Mouse (Mus musculus) hindbrain, embryonic 15.5 days (tissue): ENCODE measurements around the gene Kcnab2. TPM values are rescaled to one million over a fixed set of nuclear protein-coding genes. Genes with fewer than 3 reads are reported as not detected.

ENCODE experiments used
- ATAC-seq: fragments of 200-750 bp; cut with Nextera tagmentation; 2 replicates; pipeline ENCODE4 v1.8.0; 2017; ENCODE audit warnings: low read depth, moderate number of reproducible peaks, moderate TSS enrichment; ENCODE audit not compliant: low FRiP score
- H3K27ac ChIP-seq: fragments of 300-500 bp; sonication (generic); replicated peaks from 2 replicates; pipeline ENCODE4 v1.5.1; 2015; ENCODE audit warnings: mild to moderate bottlenecking, inconsistent platforms
- H3K27me3 ChIP-seq: fragments of 300-500 bp; sonication (generic); 2 replicates; pipeline ENCODE4 v1.6.1; 2015; ENCODE audit warnings: control low read depth, inconsistent platforms
- H3K36me3 ChIP-seq: fragments of 300-500 bp; sonication (generic); 2 replicates; pipeline ENCODE4 v1.6.1; 2015; ENCODE audit warnings: control low read depth, inconsistent platforms
- H3K4me1 ChIP-seq: fragments of 300-500 bp; sonication (generic); replicated peaks from 2 replicates; pipeline ENCODE4 v1.6.1; 2015; ENCODE audit warnings: control low read depth, inconsistent platforms
- H3K4me2 ChIP-seq: fragments of 300-500 bp; sonication (generic); 2 replicates; pipeline ENCODE4 v1.6.1; 2015; ENCODE audit warnings: moderate library complexity, mild to moderate bottlenecking, inconsistent platforms
- H3K4me3 ChIP-seq: fragments of 300-500 bp; sonication (generic); 2 replicates; pipeline ENCODE4 v1.5.1; 2015; ENCODE audit warnings: mild to moderate bottlenecking, inconsistent platforms
- H3K9ac ChIP-seq: fragments of 300-500 bp; sonication (generic); 2 replicates; pipeline ENCODE4 v1.6.1; 2015; ENCODE audit warnings: inconsistent platforms
- H3K9me3 ChIP-seq: fragments of 300-500 bp; sonication (generic); 2 replicates; pipeline ENCODE4 v1.6.1; 2016; ENCODE audit warnings: control low read depth, inconsistent platforms
- WGBS: fragments of 180-500 bp; shearing (Covaris S2); methylation state at CpG from one replicate; pipeline ENCODE4 v1.1.7; 2015; 5-methylcytosine and 5-hydroxymethylcytosine counted together
- polyA plus RNA-seq: library from polyadenylated mRNA; unstranded; fragments of >200 nt; fragmentation: Nextera tagmentation; extraction: Ambion mirVana; gene quantifications from 2 replicates; pipeline ENCODE4 v1.2.1, GENCODE M21; 2015

Kcnab2 gene
- polyA plus RNA-seq, 1 experiment from 2014 or later, result 30.8 TPM

DNA sequence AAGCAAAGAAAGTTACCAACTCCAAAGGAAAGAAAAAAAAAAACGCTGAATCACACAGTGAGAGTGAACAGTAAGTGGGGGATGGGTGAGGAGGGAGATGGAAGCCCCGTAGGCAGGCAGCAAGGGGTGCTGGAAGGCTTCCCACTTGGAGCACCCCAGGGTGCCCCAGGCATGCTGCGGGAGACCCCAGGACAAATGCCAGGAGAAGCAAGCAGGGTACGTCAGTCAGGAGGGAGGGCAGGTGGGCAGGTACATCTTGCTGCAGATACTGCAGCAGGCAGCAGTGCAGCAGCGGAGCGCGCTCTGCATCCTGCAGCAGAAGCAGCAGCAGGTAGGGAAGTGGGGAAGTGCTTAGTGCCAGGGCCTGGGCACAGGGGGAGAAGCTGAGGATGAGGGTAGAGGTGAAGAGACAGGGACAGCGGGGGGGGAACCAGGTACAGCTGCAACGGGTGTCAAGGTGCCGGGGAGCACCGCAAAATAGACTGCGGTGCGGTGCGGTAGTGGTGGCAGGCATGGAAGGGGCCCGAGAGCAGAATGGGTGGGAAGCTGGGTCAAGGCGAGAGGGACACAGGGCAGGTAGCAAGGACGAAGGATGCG is 1.1 kb downstream of the Kcnab2 start, which contains the start of gene Nphp4:
TSS of gene Nphp4 (plus strand) at position 280 of the 597 bp plus-strand sequence.
- 3% methylated on average over 18 of the region's 18 CpGs for WGBS
- H3K27ac ChIP-seq, result peak within 1 kb of the TSS; percentile 94
- no peaks in the 10 kb centered on the region for H3K27me3 ChIP-seq
- H3K9ac ChIP-seq, result peak within 1 kb of the TSS; percentile 78
- peaks cover 31% of the 10 kb centered on the region for H3K4me1 ChIP-seq
- ATAC-seq, result no peak
- peak within 1 kb of the TSS; percentile 75 for H3K4me3 ChIP-seq
- H3K4me2 ChIP-seq, result peak within 1 kb of the TSS; percentile 80
- 0 out of 2 replicates have a peak, but pooled peaks cover 3% of the 10 kb centered on the region for H3K36me3 ChIP-seq
- no peaks in the 10 kb centered on the region for H3K9me3 ChIP-seq

DNA sequence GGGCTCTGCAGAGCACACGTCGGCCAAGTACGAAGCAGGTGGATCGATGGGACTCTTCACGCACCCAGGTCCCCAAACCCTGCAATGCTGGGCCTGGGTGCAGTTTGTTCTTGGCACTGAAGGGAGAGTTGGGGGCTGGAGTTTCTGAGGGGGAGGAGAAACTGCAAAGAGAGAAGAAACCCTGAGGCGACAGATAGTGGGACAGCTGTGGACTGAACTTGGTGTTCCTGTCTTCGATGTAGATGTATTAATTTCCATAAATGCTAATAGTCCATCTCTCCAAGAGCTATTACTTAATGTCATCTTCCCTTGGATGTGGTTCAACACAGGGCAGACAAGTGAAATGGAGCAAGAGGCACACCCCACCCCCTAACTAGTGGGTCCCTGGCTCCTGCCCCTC is 1.7 kb downstream of the Kcnab2 start:
- Histone ChIP-seq H3K9ac (no peak overlapping the region), H3K4me1 (peaks cover 31% of the 10 kb centered on the region), H3K27me3 (no peaks in the 10 kb centered on the region), H3K4me2 (peak overlapping the region; percentile 80), H3K4me3 (peak overlapping the region; percentile 75), H3K27ac (no peak overlapping the region), H3K36me3 (0 out of 2 replicates have a peak, but pooled peaks cover 3% of the 10 kb centered on the region), H3K9me3 (no peaks in the 10 kb centered on the region)
- WGBS, result 83% methylated on average over 7 of the region's 7 CpGs
- ATAC-seq, result no peak

DNA sequence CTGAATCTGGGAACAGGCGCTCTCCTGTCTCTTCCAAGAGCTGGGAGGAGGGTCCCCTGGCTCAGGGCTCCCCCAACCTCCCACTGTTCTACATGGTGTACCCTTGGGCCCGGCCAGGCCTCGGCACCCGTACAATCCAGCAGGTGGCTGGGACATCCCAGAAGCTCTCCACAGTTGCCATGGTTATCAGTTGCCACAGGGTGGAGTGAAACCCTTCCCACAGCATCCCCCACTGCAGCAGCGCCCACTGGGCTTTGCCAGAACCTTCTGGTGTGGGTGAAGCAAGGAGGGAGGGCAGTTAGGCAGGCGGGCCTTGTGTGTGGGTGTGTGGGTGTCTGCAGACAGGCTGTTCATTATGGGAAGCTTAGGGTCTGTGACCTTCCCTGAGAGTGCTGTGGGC is 9.7 kb downstream of the Kcnab2 start:
- no peak for ATAC-seq
- Histone ChIP-seq H3K27ac (no peak overlapping the region), H3K9ac (no peak overlapping the region), H3K4me2 (no peak overlapping the region), H3K36me3 (0 out of 2 replicates have a peak, but pooled peaks cover 1% of the 10 kb centered on the region), H3K27me3 (no peaks in the 10 kb centered on the region), H3K4me3 (no peak overlapping the region), H3K9me3 (no peaks in the 10 kb centered on the region), H3K4me1 (peaks cover 5% of the 10 kb centered on the region; the same call in 1 of the 2 replicates)
- 75% methylated on average over 6 of the region's 6 CpGs for WGBS

DNA sequence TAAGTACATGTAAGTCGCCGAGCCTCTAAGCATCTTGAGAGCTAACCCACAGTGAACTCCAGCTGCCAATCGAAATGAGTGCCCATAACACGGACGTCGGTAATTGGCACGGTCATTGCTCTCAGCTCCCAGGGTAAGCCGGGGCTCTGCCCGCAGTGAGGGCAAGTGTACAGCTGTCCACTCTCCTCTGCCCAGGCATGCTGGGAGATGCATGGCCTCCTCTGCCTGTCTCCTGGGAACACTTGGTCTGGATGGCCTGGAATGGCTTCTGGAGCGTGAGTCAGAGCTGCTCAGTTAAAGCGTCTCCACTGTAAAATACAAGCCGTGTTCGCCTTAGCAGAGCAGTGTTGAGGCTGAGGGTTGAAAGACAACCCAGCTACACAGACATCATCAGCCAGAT is 11.1 kb downstream of the Kcnab2 start:
- no peak overlapping the region for H3K4me3 ChIP-seq
- peaks cover 5% of the 10 kb centered on the region; the same call in 1 of the 2 replicates for H3K4me1 ChIP-seq
- 81% methylated on average over 13 of the region's 13 CpGs for WGBS
- H3K27ac ChIP-seq, result no peak overlapping the region
- H3K9ac ChIP-seq, result no peak overlapping the region
- ATAC-seq, result no peak
- H3K36me3 ChIP-seq, result no peaks in the 10 kb centered on the region
- H3K4me2 ChIP-seq, result no peak overlapping the region
- H3K27me3 ChIP-seq, result no peaks in the 10 kb centered on the region
- H3K9me3 ChIP-seq, result no peaks in the 10 kb centered on the region

DNA sequence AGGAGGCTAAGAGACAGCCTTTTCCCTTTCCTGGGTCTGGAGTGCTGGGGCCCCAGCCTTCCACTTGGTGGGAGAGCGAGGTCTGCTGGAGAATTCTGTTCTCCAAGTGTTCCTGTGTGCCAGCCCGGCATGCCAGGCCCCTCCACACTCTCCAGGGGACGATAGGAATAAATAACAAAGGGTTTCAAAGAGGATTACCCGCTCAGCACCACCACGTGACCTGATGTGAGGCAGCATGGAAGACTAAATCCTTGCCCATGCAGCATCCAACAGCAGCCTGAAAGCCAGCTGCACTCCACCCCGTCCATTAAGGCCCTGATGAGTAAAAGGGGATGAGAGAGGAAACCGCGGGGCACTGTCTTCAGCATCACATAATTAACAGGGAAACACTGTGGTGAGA is 12.6 kb downstream of the Kcnab2 start:
- H3K9ac ChIP-seq, result no peak overlapping the region
- H3K36me3 ChIP-seq, result no peaks in the 10 kb centered on the region
- no peaks in the 10 kb centered on the region for H3K27me3 ChIP-seq
- no peaks in the 10 kb centered on the region for H3K9me3 ChIP-seq
- 0 out of 2 replicates have a peak, but pooled peaks have one; percentile 31 for ATAC-seq
- H3K4me1 ChIP-seq, result peaks cover 5% of the 10 kb centered on the region; the same call in 1 of the 2 replicates
- H3K4me3 ChIP-seq, result no peak overlapping the region
- WGBS, result 26% methylated on average over 8 of the region's 8 CpGs
- no peak overlapping the region for H3K4me2 ChIP-seq
- H3K27ac ChIP-seq, result 0 out of 2 replicates have a peak overlapping the region, but pooled peaks have one; percentile 40

DNA sequence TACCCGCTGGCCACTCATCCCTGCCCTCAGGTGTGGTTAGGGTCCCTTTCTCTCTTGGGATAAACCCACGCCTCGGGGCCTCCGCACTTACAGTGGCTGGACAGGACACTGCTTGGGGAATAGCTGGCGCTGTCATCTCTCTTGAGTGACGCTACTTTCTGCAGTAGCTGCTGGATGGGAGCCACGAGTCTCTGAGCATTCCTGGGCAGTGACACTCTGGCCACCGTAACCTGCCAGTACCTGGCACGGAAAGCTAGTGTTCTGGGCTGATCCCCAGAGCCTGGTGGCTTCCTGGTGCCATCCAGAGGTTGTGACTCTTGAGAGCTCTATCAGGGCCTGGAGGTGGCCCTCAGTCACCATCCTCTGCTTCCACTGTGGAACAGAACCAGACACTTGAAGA is 14.5 kb downstream of the Kcnab2 start:
- no peaks in the 10 kb centered on the region for H3K27me3 ChIP-seq
- no peaks in the 10 kb centered on the region for H3K36me3 ChIP-seq
- WGBS, result 91% methylated on average over 9 of the region's 9 CpGs
- peaks cover 5% of the 10 kb centered on the region; the same call in 1 of the 2 replicates for H3K4me1 ChIP-seq
- no peaks in the 10 kb centered on the region for H3K9me3 ChIP-seq
- no peak overlapping the region for H3K4me3 ChIP-seq
- ATAC-seq, result no peak
- no peak overlapping the region for H3K27ac ChIP-seq
- no peak overlapping the region for H3K4me2 ChIP-seq
- H3K9ac ChIP-seq, result no peak overlapping the region

DNA sequence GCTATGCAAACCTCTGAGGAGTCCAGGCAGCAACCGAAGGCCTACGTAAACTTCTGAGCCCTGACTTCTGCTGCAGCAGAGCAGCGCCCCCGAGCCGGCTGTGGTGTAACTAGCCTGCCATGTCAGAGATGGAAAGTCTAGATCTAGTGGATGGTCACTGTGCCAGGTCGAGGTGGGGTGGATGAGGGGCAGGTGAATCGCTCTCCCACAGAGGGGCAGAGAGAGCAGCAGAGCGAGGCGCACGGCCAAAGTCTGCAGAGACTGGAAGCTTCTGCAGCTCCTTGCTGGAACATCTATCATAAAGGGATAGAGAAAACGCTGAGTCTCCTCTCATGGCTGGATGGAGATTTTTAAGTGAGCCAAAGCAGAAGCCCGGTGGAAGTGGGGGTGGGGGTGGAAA is 15.2 kb downstream of the Kcnab2 start:
- no peak for ATAC-seq
- peaks cover 5% of the 10 kb centered on the region; the same call in 1 of the 2 replicates for H3K4me1 ChIP-seq
- H3K9me3 ChIP-seq, result no peaks in the 10 kb centered on the region
- no peak overlapping the region for H3K4me3 ChIP-seq
- 88% methylated on average over 12 of the region's 12 CpGs for WGBS
- no peaks in the 10 kb centered on the region for H3K27me3 ChIP-seq
- no peak overlapping the region for H3K9ac ChIP-seq
- H3K36me3 ChIP-seq, result no peaks in the 10 kb centered on the region
- H3K4me2 ChIP-seq, result no peak overlapping the region
- H3K27ac ChIP-seq, result no peak overlapping the region

DNA sequence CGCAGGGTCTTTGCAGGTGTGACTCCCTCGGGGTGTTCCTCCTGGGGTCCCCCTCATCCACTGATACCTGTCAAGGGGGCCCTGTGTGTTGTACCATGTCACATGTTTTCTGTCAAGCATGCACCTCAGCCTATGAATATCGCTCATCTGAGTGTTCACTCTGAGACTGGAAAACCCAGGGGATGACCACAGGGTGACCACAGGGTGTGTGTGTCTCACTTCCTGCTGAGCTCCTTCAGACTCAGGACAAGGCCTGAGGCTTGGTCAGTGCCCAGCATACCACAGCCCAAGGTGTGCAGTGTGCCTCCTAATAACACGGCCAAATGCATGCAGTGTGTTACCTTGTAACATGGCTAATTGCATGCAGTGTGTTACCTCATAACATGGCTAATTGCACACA is 20.0 kb downstream of the Kcnab2 start:
- 93% methylated on average over 4 of the region's 4 CpGs for WGBS
- no peak overlapping the region for H3K27ac ChIP-seq
- no peak overlapping the region for H3K4me2 ChIP-seq
- no peak overlapping the region for H3K4me3 ChIP-seq
- peaks cover 13% of the 10 kb centered on the region for H3K4me1 ChIP-seq
- H3K9me3 ChIP-seq, result no peaks in the 10 kb centered on the region
- H3K27me3 ChIP-seq, result no peaks in the 10 kb centered on the region
- no peak for ATAC-seq
- no peak overlapping the region for H3K9ac ChIP-seq
- no peaks in the 10 kb centered on the region for H3K36me3 ChIP-seq

DNA sequence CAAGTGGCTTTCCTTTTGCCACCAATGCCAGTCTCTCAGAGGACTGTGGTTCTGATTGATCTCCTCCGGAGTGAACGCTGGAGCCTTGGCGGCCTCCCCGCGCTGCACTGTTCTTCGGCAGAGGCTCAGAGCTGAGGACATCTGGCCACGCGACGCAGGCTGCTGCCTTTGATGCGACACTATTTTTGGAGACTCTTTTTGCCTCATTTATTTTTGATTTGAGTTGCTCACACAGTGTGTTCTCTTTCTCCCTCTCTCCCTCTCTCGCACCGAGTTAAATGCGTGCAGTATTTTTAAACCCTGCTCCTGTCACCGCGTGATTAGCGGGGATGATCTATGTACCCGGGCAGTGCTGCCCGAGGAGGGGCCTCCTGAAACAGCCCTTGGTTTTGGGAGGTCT is 21.1 kb downstream of the Kcnab2 start:
- H3K4me3 ChIP-seq, result no peak overlapping the region
- peak overlapping the region; percentile 35; the same call in 1 of the 2 replicates for H3K27ac ChIP-seq
- H3K9me3 ChIP-seq, result no peaks in the 10 kb centered on the region
- peaks cover 13% of the 10 kb centered on the region for H3K4me1 ChIP-seq
- H3K27me3 ChIP-seq, result no peaks in the 10 kb centered on the region
- no peaks in the 10 kb centered on the region for H3K36me3 ChIP-seq
- 56% methylated on average over 18 of the region's 18 CpGs for WGBS
- H3K9ac ChIP-seq, result no peak overlapping the region
- ATAC-seq, result no peak
- H3K4me2 ChIP-seq, result no peak overlapping the region

DNA sequence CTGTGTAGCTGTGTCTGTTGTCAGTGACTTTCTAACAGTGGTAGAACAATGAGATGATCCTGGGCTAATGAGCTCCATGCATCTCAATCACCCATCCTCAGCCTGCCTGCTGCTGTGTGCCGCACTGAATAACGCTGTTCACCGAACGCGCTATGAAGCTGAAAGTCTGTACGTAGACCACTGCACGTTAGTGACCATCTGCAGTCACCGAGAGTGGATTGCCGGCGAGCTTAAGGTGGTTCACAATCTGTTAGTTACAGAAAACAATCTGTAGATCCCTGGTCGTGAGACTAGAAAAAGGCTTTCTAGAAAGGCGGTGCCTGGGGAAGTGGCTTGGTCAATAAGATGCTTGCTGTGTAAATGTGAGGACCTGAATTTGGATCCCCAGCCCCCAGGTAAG is 23.5 kb downstream of the Kcnab2 start:
- Histone ChIP-seq H3K27me3 (no peaks in the 10 kb centered on the region), H3K27ac (no peak overlapping the region), H3K9ac (no peak overlapping the region), H3K4me2 (no peak overlapping the region), H3K9me3 (no peaks in the 10 kb centered on the region), H3K4me1 (peaks cover 13% of the 10 kb centered on the region), H3K36me3 (no peaks in the 10 kb centered on the region), H3K4me3 (no peak overlapping the region)
- WGBS, result 56% methylated on average over 12 of the region's 12 CpGs
- ATAC-seq, result 0 out of 2 replicates have a peak, but pooled peaks have one; percentile 20

DNA sequence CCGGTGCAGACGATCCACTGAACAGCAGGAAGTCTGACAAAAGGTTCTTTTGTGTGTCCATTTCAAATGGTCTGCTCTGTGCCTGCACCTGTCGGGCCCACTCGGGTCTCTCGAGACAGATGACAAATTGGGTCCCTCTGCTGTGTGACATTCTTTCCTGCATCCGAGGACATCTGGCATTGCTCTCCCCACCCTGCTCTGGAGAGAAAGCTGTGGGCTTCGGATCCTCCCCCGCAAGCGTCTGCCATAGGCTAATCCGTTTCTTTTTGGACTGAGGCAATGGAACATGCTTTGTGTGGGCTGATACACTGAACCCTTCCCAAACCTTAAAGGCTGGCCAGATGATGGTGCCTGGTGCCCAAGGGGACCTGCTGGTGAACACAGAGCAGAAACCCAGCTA is 24.6 kb downstream of the Kcnab2 start:
- Histone ChIP-seq H3K27ac (0 out of 2 replicates have a peak overlapping the region, but pooled peaks have one; percentile 30), H3K36me3 (no peaks in the 10 kb centered on the region), H3K4me1 (peaks cover 13% of the 10 kb centered on the region), H3K4me3 (no peak overlapping the region), H3K27me3 (no peaks in the 10 kb centered on the region), H3K9me3 (no peaks in the 10 kb centered on the region), H3K4me2 (no peak overlapping the region), H3K9ac (no peak overlapping the region)
- ATAC-seq, result 0 out of 2 replicates have a peak, but pooled peaks have one; percentile 23
- 19% methylated on average over 10 of the region's 10 CpGs for WGBS

DNA sequence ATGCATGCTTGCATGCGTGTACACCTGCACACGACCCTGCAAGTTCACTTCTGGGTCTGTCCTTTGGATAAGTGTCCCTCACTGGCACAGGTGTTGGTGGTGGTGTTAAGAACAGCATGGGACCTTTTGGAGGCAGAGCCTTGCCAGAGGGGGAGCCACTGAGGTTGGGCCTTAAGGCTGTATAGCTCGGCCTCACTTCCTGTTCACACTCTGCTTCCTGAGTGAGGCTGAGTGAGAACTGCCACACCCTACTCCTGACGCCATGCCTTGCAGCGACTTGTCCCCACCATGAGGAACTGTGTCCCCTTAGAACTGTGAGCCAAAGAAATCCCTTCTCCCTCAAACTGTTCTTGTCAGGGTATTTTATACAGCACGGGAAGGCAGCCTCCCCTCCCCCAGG is 26.3 kb downstream of the Kcnab2 start:
- Histone ChIP-seq H3K4me3 (no peak overlapping the region), H3K4me1 (peaks cover 11% of the 10 kb centered on the region), H3K36me3 (no peaks in the 10 kb centered on the region), H3K9me3 (no peaks in the 10 kb centered on the region), H3K27me3 (no peaks in the 10 kb centered on the region), H3K4me2 (no peak overlapping the region), H3K27ac (no peak overlapping the region), H3K9ac (no peak overlapping the region)
- 90% methylated on average over 6 of the region's 6 CpGs for WGBS
- ATAC-seq, result no peak

DNA sequence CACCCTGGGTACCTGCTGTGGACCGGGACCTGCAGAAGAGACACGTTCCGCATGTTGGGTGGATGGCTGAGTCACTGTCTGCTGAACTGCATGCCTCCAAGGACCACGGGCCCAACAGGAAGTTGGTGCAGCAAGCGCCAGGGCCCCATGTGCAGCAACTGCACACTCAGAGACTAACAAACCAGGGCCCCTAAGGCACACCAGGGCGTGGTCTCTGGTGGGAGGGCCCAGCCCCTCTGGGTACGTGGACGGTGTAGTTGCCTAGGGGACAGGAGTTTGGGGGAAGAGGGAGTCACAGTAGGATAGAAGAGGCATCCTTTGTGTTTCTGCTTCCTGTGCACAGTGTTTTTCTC is 29.0 kb downstream of the Kcnab2 start:
- Histone ChIP-seq H3K27ac (no peak overlapping the region), H3K9ac (no peak overlapping the region), H3K9me3 (no peaks in the 10 kb centered on the region), H3K36me3 (no peaks in the 10 kb centered on the region), H3K4me1 (peaks cover 8% of the 10 kb centered on the region), H3K4me3 (no peak overlapping the region), H3K4me2 (no peak overlapping the region), H3K27me3 (no peaks in the 10 kb centered on the region)
- ATAC-seq, result no peak
- WGBS, result 75% methylated on average over 8 of the region's 8 CpGs
